Mouse (Mus musculus): ENCODE results near the gene Vstm2a. TPM values are rescaled to one million over a fixed set of nuclear protein-coding genes. Genes with fewer than 3 reads are reported as not detected.

The Vstm2a gene
- polyA plus RNA-seq, 1 experiment from 2014 or later, result 92.9 TPM

DNA sequence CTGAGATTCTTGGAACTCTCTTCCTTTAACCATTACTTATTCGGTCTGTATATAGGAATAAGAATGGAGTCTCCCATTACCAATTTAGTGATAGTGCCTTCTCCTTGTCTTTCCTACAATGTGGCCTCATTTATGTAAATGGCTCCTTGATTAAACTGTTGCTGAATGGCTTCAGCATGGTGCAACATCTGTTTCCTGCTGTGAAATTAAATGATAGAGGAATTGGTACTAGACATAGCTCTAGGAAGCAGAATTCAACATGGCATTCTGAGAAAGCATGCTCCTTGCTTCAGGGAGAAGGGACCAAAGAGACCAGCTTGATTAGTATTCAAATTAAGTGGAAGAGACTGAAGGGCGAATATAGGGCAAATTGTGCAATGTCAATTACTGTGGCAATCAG, 57.6 kb downstream of the Vstm2a start:
- WGBS, result 66% methylated on average over 2 of the region's 2 CpGs
- ATAC-seq (ENCODE audit: low FRiP score, low read depth), result peak; percentile 69; the same call in 1 of the 2 replicates

DNA sequence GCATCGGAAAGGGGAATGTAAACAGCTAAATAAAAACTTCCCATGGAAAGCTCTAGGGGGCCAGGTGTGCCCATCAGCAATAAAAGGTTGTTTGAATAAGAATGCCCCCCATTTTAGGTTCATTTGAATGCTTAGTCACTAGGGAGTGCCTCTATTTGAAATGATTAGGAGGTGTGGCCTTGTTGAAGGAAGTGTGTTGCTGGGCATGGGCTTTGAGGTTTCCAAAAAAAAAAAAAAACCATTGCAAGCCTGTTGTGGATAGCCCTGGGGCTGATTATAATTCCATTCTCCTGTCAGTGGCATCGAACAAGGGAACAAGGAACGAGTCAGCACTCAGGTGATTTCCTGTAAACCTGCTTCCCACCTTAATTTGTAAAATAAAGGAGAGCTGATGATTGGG, 87.7 kb downstream of the Vstm2a start:
- no peak overlapping the region for H3K27ac ChIP-seq (replicated peaks)
- ATAC-seq (ENCODE audit: low FRiP score, low read depth), result no peak

More for the DNA sequence above, 57.6 kb downstream of the Vstm2a start:
- Histone ChIP-seq H3K4me1 (replicated peaks) (no peaks in the 10 kb centered on the region), H3K4me2 (no peak overlapping the region), H3K27ac (replicated peaks) (no peak overlapping the region), H3K27me3 (no peaks in the 10 kb centered on the region), H3K9me3 (no peaks in the 10 kb centered on the region), H3K36me3 (no peaks in the 10 kb centered on the region), H3K4me3 (no peak overlapping the region), H3K9ac (no peak overlapping the region)

DNA sequence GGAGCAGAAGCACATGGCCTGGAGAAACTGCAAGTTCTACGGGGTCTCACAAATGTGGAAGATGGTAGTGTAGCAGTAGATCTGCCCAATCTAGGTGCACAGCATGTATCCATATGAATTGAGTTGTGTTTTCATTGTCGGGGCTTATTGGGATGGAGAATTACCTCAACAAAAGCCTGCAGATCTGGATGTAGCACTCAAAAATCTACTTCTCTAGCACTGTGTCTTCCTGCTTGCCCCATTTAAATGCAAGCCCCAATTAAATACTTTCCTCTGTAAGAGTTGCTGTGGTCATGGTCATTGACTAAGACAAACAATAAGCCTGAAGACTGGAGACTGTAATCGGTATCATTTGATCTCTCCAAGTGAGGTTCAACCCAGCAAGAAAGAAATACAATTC, 88.2 kb downstream of the Vstm2a start:
- Histone ChIP-seq H3K27ac (replicated peaks) (no peak overlapping the region), H3K4me3 (no peak overlapping the region), H3K27me3 (no peaks in the 10 kb centered on the region), H3K36me3 (no peaks in the 10 kb centered on the region), H3K9me3 (no peaks in the 10 kb centered on the region), H3K4me2 (no peak overlapping the region), H3K4me1 (replicated peaks) (no peaks in the 10 kb centered on the region), H3K9ac (no peak overlapping the region)
- WGBS, result 82% methylated on average over 3 of the region's 3 CpGs
- ATAC-seq (ENCODE audit: low FRiP score, low read depth), result no peak

More for the DNA sequence above, 87.7 kb downstream of the Vstm2a start:
- H3K27me3 ChIP-seq, result no peaks in the 10 kb centered on the region
- no peaks in the 10 kb centered on the region for H3K36me3 ChIP-seq
- no peaks in the 10 kb centered on the region for H3K9me3 ChIP-seq
- H3K9ac ChIP-seq, result no peak overlapping the region
- H3K4me2 ChIP-seq, result no peak overlapping the region
- no peak overlapping the region for H3K4me3 ChIP-seq
- H3K4me1 ChIP-seq (replicated peaks), result no peaks in the 10 kb centered on the region
- 61% methylated on average over 3 of the region's 3 CpGs for WGBS

DNA sequence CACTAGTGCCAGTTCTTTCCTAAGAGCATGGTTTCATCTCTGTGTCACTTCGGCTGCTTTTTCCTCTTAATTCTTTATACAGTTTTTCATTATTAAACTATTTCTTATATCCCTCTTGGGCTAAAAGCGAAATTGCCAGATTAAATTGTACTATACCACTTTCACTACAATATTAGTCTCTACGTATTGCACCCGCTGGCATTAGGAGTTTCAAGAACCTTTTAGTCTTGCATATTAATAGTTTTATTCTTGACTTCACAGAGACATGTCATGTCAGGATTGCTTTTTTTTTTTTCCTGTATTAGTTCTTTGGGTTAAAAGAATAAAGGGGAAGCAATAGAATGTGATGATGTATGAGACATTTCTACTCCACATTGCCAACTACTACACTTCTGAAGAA, 94.4 kb downstream of the Vstm2a start:
- Histone ChIP-seq H3K27me3 (no peaks in the 10 kb centered on the region), H3K9ac (no peak overlapping the region), H3K4me1 (replicated peaks) (no peaks in the 10 kb centered on the region), H3K36me3 (no peaks in the 10 kb centered on the region), H3K4me3 (no peak overlapping the region), H3K27ac (replicated peaks) (no peak overlapping the region), H3K4me2 (no peak overlapping the region), H3K9me3 (no peaks in the 10 kb centered on the region)
- whole genome bisulfite sequencing, result 89% methylated on average over 4 of the region's 4 CpGs
- no peak for ATAC-seq (ENCODE audit: low FRiP score, low read depth)

DNA sequence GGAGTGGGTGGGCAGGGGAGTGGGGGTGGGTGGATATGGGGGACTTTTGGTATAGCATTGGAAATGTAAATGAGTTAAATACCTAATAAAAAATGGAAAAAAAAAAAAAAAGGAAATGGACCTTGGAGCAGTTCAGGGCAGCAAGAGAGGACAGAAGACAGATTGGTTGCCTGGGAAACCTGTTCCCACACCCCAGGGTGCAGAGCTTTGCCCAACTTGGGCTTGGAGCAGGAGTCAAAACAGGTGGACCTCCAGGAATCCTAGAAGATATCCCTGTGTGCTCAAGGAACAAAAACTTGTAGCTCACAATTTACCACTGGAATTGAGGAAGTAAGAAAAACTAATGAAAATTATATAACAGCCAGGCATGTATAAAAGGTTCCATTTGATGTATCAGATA, 96.8 kb downstream of the Vstm2a start:
- no peak overlapping the region for H3K9ac ChIP-seq
- no peak overlapping the region for H3K27ac ChIP-seq (replicated peaks)
- no peak for ATAC-seq (ENCODE audit: low FRiP score, low read depth)
- no peaks in the 10 kb centered on the region for H3K36me3 ChIP-seq
- H3K27me3 ChIP-seq, result no peaks in the 10 kb centered on the region
- H3K4me1 ChIP-seq (replicated peaks), result no peaks in the 10 kb centered on the region
- no peak overlapping the region for H3K4me3 ChIP-seq
- H3K9me3 ChIP-seq, result no peaks in the 10 kb centered on the region
- H3K4me2 ChIP-seq, result no peak overlapping the region

DNA sequence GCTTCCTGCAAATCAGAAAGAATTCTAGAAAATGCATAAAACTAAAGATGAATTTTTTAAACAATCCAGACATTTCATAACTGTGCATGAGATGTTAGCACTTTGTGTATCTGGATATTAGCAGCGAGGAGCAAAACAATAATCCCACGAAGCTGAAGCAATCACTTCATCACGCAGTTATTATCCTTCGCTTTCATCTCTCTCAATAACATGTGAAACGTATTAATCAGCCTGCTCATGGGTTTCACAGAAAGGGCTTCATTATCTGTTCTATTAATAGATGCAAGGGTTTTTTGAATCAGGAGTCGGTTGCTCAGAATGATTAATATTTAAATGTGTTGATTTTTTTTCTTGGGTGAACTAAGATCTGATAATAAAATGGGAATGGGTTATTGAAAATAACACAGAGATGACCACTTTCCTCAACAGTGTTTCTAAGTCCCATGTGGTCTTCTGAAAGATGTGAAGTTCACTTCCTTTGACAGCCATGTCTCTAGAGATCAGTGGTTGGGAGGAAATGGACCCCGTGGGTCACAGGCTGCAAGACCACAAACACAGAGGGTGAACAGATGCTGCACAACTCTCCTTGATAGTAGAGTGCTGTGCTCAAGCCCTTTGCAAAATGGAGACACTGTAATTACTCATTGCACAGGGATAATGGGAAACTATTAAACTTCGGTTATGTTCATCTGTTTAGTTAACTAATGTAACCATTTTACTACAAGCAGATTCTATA, 109.5 kb downstream of the Vstm2a start:
- WGBS, result 62% methylated on average over 8 of the region's 8 CpGs
- H3K27ac ChIP-seq (replicated peaks), result no peak overlapping the region
- H3K27me3 ChIP-seq, result no peaks in the 10 kb centered on the region
- H3K4me2 ChIP-seq, result no peak overlapping the region
- no peaks in the 10 kb centered on the region for H3K9me3 ChIP-seq
- H3K4me3 ChIP-seq, result no peak overlapping the region
- no peaks in the 10 kb centered on the region for H3K4me1 ChIP-seq (replicated peaks)
- no peaks in the 10 kb centered on the region for H3K36me3 ChIP-seq
- H3K9ac ChIP-seq, result no peak overlapping the region
- ATAC-seq (ENCODE audit: low FRiP score, low read depth), result no peak

DNA sequence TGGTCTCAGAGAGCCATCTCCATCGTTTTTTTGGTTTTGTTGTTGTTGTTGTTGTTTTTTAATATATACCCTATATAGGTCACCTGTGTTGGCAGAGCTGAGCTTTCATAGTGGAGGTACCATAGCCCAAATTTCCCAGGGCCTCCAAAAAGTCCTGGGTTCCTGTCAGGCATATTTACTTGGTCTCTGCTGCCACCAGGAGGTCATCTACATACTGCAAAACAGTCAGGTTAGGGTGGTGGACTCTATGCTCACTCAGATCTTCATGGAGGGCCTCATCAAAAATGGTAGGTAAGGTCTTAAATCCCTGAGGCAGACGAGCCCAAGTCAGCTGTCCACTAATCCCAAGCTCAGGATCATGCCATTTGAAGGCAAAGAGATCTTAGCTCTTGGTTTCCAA, 146.1 kb downstream of the Vstm2a start:
- H3K4me3 ChIP-seq, result no peak overlapping the region
- H3K9ac ChIP-seq, result no peak overlapping the region
- no peaks in the 10 kb centered on the region for H3K36me3 ChIP-seq
- H3K4me2 ChIP-seq, result no peak overlapping the region
- 52% methylated on average over 2 of the region's 2 CpGs for WGBS
- no peak overlapping the region for H3K27ac ChIP-seq (replicated peaks)
- no peaks in the 10 kb centered on the region for H3K4me1 ChIP-seq (replicated peaks)
- no peaks in the 10 kb centered on the region for H3K9me3 ChIP-seq
- ATAC-seq (ENCODE audit: low FRiP score, low read depth), result no peak
- no peaks in the 10 kb centered on the region for H3K27me3 ChIP-seq

DNA sequence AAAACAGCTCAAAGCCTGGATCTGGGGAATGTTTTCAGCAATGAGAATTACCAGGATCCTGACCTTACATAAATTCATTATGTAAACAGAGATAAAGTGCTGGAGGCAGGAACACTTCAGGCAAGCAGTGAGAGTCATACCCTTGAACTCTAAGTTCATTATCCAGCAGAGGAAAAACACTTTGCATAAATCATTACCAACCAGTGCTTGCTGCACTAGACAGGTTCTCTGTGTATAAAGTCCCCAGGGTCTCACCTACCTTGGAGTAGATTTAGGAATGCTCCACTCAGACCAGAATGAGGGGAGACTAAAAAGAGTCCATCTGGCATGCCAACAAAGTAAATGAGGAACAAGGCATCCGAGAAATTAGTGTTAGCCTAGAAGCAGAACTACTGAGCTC, 154.2 kb downstream of the Vstm2a start:
- no peak overlapping the region for H3K4me2 ChIP-seq
- H3K36me3 ChIP-seq, result no peaks in the 10 kb centered on the region
- no peak overlapping the region for H3K9ac ChIP-seq
- H3K27me3 ChIP-seq, result no peaks in the 10 kb centered on the region
- WGBS, result 70% methylated on average over 1 of the region's 1 CpGs
- no peak overlapping the region for H3K27ac ChIP-seq (replicated peaks)
- H3K4me3 ChIP-seq, result no peak overlapping the region
- ATAC-seq (ENCODE audit: low FRiP score, low read depth), result no peak
- H3K9me3 ChIP-seq, result no peaks in the 10 kb centered on the region
- no peaks in the 10 kb centered on the region for H3K4me1 ChIP-seq (replicated peaks)

DNA sequence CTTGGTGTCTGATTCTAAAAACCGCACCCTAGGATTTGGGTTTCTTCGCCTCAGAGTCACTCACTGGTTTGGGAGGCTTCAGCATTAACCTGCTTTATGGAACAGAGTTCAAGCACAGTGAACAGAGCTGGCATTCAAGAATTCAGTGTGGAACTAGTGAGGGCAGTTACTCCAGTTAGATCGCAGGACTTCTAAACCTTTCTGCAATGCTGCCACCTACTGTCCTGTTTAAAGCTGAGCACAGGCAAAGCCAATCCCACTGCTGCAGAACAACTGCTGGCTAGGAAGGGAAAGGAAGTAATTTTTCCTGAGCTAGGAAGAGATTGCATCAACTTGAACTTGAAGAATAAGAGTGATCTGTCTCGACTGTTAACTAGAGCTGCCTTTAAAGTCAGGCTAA, 155.1 kb downstream of the Vstm2a start:
- H3K9ac ChIP-seq, result no peak overlapping the region
- no peaks in the 10 kb centered on the region for H3K4me1 ChIP-seq (replicated peaks)
- no peak overlapping the region for H3K4me3 ChIP-seq
- no peaks in the 10 kb centered on the region for H3K9me3 ChIP-seq
- peak; percentile 91 for ATAC-seq (ENCODE audit: low FRiP score, low read depth)
- H3K4me2 ChIP-seq, result no peak overlapping the region
- no peaks in the 10 kb centered on the region for H3K36me3 ChIP-seq
- no peaks in the 10 kb centered on the region for H3K27me3 ChIP-seq
- no peak overlapping the region for H3K27ac ChIP-seq (replicated peaks)
- 27% methylated on average over 4 of the region's 4 CpGs for WGBS

DNA sequence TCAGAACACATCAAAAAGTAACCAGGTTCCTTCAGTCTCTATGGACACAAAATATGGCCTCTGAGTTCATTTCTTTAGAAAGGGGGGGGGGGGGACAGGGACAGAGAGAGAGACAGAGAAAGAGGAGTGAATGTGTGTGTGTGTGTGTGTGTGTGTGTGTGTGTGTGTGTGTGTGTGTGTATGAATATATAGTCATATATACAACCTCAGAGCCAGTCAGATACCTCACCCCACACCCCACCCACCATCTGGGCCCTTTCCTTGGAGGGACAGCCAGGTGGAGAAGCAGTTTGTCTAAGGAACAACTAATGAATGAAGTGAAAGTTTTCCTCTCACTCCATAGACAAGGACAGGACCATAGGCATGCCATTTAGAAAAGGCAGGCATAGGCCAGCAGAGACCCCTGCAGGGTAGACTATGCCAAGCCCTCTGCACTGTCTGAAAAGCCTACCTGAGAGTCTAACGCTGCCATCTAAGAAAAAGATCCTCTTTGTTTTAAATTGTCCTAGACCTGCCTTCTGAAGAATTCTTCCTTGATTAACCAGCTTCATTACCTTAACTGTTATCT, 155.6 kb downstream of the Vstm2a start:
- H3K4me2 ChIP-seq, result no peak overlapping the region
- no peak overlapping the region for H3K27ac ChIP-seq (replicated peaks)
- H3K9ac ChIP-seq, result no peak overlapping the region
- 0 out of 2 replicates have a peak, but pooled peaks have one; percentile 46 for ATAC-seq (ENCODE audit: low FRiP score, low read depth)
- 48% methylated on average over 1 of the region's 1 CpGs for WGBS
- H3K4me1 ChIP-seq (replicated peaks), result no peaks in the 10 kb centered on the region
- no peaks in the 10 kb centered on the region for H3K36me3 ChIP-seq
- H3K9me3 ChIP-seq, result no peaks in the 10 kb centered on the region
- H3K27me3 ChIP-seq, result no peaks in the 10 kb centered on the region
- no peak overlapping the region for H3K4me3 ChIP-seq

DNA sequence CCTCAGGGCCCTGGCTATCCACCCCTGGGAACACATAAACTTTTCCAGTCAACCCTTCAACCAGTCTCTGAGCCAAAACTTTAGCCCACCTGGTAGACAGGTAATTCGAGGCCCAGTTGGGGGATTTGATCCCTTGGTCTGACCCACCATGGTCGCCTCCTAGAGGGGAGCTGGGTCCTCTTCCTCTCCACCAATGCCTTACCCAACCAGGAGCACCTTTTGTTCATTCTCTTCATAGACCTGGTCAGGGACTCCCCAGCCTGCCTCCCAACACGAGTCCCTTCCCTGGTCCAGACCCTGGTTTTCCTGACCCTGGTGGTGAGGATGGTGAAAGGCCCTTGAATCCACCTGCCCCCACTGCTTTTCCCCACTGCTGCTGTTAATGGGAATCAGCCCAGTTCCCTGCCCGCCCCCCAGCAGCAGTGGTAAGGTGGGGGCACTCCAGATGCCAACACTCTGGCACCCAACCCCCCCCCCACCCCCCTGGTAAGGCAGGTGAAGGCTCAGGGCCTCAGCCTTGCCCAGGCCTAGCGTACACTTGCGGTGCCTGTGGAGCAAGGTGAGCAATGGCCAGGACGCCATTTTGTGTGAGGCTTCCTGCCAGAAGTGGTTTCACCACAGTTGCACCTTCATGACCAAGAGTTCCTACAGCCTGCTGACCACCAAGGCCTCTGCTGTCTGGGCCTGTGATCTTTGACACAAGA, 182.2 kb downstream of the Vstm2a start:
- no peak overlapping the region for H3K27ac ChIP-seq (replicated peaks)
- no peaks in the 10 kb centered on the region for H3K9me3 ChIP-seq
- ATAC-seq (ENCODE audit: low FRiP score, low read depth), result peak; percentile 27; the same call in 1 of the 2 replicates
- no peak overlapping the region for H3K9ac ChIP-seq
- no peaks in the 10 kb centered on the region for H3K4me1 ChIP-seq (replicated peaks)
- no peaks in the 10 kb centered on the region for H3K36me3 ChIP-seq
- WGBS, result 93% methylated on average over 7 of the region's 7 CpGs
- H3K27me3 ChIP-seq, result no peaks in the 10 kb centered on the region
- no peak overlapping the region for H3K4me2 ChIP-seq
- no peak overlapping the region for H3K4me3 ChIP-seq
